Mouse (Mus musculus) thymus, postnatal 0 days (tissue): ENCODE data around the gene Mylk3. TPM values are rescaled to one million over a fixed set of nuclear protein-coding genes. Genes with fewer than 3 reads are reported as not detected.

ENCODE experiments used
- DNase-seq: peaks from one replicate; pipeline ENCODE4 v3.0.0-alpha.2; 2015; ENCODE audit warnings: low spot score
- polyA plus RNA-seq: library from polyadenylated mRNA; unstranded; fragments of >200 nt; fragmentation: Nextera tagmentation; extraction: Ambion mirVana; gene quantifications from 2 replicates; pipeline ENCODE4 v1.2.1, GENCODE M21; 2015

Mylk3 gene
- polyA plus RNA-seq, 1 experiment from 2014 or later: 0.20 TPM

DNA sequence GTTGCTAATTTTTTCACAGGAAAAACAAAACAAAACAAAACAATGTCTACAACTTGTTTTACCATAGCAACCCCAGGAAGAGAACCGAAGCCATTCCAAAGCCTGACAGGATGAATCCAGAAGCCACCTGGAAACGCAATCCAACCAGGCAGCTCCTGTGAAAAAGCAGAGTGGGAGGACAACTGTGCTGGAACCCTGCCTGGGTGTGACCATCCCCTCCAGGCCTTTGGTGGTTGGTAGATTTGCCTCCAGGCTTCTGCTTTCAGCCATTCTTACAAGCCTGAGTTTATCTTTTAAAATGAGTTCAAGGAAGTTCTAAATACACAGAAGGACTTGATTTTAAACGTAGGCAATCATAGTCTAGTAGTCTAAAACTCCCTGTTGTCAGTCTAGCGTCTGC lies 4.2 kb downstream of the Mylk3 start:
- no peak for DNase-seq

DNA sequence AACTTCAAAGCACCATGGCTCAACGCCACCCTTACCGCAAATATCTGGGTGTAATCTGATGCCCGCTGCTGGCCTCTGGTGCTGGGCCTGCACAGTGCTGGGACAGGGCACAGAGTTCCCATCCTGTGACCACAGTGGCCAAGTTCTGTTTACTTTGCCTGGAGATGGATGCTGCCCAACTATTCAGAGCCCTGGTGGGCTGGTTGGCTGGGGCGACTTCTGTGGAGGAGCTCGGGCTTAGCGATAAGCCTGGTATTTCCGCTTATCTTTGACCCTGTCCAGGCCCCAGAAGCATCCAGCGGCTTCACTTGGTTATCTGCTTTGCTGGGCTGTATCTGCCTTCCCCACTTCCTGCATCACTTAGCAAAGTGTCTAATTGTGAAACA lies 5.3 kb downstream of the Mylk3 start:
- DNase-seq: no peak

DNA sequence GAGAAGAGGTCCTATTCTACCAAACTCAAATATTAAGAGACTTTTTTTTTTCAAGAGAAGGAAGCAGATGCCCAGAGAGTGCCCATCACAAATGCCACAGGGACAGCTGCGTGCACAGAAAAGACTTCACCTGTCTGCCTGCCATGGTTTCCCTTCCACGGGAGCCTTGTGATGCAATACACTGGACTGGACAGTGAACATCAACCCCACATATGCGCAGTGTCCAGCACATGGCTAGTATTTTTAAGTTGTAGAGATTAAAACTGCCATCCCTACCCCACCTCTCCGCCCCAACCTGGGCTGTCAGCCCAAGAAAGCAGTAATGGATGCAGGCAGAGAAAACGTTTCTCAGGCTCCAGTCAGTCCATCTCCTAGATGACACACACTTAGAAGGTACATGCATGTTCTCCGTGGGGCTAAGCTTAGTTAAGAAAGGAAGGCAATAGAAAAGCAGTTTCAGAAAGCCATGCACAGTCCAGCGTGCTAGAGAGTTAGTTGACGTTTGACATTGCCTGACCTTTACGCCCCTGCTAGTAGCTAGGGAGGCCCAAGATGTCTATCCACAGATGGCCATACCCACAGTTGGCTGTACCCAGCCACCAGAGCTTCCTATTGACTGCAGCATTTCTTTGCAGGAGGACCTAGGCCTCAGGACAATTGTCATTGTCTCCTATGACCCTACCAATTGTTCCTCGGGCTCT lies 5.9 kb downstream of the Mylk3 start:
- no peak for DNase-seq

DNA sequence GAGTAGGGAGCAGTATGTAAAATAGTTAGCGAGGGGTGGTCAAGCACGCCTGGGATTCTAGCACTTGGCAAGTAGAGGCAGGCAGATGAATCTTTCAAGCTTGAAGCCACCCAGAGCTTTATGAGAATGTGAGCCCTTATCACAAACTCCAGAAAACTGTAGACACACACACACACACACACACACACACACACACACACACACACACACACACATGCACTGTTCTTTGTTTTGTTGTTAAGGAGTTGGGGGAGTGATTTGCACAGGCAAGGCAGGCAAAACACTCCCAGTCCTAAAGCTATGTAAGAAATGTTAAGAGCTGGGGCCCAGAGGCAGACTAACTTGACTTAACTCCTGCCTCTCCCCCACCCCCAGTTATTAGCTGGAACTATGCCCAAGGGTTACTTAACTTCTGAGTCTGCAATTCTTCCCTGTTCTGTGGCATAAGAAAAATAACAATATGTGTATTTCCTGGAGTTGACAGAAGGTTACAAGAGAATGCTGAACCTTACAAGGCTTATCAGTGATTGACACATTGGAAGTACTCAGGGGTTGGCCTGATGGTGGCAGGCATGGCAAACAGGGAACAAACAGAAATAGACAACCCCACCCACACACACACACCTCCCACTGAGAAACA lies 6.9 kb downstream of the Mylk3 start:
- DNase-seq: no peak

DNA sequence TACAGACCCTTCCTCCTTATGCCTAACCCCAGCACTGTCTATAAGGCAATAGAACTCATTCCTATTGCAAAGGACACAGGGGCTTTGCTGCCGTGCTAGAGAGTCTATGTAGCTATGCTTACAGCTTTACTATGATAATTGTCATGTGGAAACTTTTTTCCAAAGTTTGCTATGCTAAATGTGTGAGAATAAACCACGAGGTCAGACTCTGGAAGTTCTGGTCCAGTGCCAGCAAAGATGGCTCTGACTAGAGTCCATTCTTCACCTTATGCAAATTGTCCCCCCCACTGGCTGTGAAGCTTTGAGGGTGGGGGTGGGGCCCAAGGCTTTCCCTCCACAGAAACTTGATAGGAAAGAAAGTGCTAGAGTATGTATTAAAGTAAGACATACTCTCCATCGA lies 9.6 kb downstream of the Mylk3 start:
- no peak for DNase-seq

DNA sequence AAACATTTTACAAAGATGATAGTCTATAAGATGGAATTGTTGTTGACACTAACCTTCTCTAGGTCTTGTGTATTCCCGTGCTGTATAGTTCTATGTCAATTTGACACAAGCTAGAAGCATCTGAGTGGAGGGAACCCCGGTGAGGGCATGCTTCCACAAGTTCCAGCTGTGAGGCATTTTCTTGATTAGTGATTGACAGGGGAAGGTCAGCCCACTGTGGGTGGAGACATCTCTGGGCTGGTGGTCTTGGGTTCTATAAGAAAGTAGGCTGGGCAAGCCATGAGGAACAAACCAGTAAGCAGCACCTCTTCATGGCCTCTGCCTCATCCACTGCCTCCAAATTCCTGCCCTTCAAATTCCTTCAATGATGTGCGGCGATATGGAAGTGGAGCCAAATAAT lies 11.9 kb downstream of the Mylk3 start:
- DNase-seq: no peak

DNA sequence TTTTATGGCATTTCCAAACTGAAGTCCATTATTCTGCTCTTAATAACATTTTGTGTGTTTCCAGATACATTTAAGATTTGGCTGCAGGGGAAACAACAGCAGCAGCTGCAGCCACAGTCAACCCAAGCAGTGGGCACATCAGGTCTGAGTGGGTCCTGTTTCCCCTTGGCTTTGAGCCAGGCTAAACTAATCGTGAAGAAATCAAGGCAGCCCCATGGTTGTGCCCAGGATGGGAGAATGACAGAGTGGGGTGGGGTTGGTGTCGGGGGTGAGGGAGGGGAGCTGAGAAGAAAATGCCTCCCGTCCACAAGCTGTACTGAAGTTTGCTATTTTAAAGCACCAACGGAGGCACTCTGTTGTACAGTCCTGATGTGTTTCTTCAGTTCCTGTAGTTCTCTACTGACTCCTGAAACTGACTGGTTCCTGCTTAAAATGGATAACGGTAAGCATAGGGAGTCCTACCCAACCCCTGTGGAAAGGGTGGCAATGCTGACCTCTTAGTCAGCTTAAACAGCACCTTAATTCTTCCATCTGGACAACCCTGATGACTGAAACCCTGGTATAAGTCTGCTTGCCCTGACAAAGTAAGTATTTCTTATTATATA lies 12.6 kb downstream of the Mylk3 start:
- no peak for DNase-seq

DNA sequence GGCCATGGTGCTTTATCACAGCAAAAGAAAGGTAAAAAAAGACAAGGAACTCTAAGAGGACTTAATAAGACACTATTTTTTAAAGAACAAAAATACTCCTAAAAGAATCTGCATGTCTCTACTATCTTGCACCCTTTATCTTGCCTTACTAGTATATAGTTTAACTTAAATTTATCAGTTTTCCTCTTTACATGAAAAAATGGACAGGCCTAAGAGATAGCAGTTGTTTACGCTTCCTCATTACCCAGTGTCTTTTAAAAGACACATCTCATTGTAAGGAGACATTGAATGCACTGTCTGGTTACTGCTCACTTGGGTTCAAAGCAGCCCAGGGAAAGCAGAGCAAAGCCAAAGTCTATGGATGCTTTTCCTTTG lies 13.7 kb downstream of the Mylk3 start:
- no peak for DNase-seq

DNA sequence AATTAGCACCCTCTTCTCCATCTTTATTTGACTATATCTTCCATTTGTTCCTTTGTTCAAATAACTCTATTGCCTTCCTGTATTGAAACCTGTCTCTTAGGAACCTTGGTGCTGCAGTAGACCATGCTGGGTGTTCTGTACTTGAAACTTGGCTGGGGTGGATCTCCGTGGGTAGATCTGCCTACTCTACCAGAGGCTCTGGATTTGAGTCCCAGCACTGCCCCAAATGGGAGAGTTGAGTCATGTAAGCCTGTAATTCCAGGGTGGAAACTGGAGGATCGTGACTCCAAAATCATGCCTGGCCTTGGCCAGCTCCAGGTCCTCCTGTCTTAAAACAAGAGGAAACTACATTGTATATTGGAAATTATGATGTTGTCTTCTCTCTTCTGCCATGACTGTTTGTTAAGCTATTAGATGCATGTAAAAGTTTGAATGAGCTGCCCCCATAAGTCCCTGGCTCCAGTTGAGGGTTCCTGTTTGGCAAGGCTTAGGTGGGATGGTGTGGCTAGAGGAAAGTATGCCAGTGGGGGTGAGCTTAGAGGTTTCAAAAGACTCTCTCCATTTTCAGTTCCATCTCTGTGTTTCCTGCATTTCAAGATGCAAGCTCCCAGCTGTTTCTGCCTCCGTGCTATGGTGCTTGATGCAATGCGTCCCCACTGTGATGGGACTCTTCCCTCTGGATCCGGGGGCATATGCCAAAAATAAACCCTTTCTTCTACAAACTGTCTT lies 14.2 kb downstream of the Mylk3 start:
- DNase-seq: no peak

DNA sequence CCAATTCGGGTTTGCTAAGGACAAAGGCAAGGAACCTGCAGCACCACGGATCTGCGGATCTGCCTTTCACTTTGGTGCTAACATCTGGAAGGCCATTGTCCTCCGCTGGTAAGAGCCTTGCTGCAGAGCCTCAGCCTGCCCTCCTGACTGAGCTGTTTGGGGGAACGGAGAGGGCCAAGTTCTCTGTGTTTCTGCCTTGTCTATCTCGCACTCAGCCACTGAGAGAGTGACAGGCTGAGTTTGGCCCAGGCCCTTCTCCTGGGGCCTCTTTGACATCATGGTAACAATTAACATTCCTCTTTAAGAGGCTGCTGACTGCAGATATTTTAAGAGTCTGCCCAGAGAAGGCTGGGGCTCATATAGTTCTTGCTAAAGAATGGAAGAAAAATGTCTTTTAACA lies 21.0 kb downstream of the Mylk3 start:
- no peak for DNase-seq

DNA sequence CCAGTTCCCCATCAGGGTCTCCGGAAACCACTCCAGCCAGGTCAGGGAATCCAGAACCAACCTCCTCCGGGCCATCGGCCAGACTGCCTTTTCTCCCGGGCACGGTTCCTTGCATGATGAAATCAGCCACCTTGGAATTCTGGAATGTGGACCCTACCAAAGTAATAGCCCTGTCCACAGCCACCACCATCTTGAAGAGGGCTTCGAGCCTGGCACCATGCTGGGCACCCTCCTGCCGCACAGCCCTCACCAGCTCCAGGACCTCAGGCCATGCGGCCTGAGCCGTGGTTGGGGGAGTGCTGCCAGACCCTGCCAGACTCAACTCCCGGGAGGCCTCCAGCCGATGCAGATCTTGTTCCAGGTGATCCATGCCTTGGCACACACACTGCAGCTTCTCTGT lies 21.5 kb downstream of the Mylk3 start:
- no peak for DNase-seq

DNA sequence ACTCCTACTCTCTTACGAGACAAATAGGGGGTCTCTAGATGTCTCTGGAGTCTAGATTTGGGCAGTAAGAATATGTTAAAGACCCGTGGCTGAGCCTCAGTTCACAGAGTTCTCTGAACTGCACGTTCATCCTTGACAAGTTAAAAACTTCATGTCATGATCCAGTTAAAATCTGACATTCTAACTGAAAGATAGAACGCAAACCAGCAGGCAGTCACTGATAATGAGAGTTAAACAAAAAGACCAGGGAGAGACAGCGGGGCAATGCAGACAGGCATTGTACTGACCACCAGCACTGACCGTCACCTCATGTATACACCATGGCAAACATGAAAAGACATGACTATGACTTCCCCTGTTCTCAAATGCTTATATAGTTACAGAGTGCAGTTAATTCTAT lies 22.7 kb downstream of the Mylk3 start:
- DNase-seq: no peak

DNA sequence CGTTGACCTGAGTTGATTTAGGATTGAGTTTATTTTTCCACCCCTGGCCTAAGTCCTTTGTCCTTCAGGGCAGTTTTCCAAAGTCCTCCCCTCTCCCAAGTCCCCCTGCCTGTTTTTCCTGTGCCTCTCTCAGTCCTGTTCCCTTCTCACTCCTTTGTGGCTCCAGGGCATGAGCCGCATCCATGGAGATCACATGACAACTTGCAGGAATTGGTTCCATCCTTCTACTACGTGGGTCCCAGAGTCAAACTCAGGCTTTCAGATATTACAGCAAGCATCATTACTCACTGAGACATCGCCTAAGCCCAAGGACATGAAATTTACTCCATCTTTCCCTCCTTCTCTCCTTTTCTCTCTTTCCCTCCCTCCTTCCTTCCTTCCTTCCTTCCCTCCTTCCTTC lies 23.9 kb downstream of the Mylk3 start:
- DNase-seq: no peak

DNA sequence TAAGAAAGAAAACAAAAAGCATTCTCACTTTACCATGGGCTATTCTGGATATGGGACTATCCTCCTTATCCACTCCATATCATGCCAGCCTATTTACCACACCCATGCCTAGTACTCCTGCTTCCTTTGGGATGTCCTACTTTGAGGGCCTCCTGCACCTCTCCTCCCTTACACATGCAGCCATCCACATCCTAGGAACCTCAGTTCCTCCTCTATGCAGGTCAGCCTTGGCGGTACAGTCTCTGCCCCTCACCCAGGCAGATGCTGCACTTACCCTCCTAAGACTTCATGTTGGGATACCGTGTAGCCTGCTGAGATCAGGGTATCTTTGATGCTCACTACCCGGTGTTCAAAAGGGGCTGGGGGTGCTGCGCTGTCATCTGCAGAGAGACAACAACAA lies 32.9 kb downstream of the Mylk3 start:
- DNase-seq: no peak

DNA sequence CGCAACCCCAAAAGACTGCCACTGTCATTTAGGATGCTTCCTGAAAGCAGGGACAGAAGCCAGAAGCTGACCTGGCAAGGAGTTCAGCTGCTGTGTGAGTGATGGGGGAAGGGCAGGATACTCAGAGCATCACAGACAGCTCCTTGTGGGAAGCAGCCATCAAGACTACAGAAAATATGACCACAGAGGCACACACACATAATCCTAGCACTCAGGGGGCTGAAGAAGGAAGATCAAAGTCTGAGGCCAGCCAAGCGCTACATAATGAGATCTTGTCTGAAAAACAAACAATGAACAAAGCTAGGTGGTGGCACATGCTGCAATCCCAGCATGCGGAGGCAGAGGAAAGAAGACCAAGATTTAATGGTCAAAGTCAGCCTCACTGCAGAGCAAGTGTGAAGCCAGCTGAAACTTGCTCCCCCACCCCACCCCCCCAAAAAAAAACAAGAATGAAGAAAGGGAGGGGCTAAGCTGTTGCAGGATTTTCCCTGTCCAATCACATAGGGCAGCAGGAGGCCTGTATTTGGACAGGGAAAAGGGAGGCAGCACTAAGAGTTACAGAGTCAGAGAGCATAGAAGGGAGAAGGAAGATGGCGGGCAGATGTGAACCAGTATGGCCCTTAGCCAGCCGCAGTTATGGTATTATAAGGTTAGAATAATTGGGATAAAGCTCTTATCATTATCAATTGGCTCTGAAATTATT lies 46.1 kb downstream of the Mylk3 start:
- no peak for DNase-seq

DNA sequence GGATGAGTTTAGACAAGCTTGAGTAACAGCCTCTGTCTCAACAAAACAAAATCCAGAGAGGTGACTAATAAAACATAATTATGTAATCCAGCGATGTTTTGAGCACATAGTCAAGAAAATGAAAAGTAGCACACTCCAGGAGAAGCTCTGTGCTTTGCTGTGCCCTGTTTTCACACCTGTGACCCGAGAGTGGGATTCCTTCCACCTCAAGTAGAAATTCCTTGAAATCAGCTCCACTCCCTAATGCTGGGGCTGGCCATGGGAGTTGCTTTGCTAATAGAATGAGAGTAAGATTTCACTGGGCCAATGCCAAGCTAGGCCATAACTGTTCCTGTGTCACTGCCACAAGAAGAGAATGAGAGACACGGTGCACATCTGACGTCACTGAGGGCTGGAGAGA lies 48.5 kb downstream of the Mylk3 start:
- DNase-seq: no peak

DNA sequence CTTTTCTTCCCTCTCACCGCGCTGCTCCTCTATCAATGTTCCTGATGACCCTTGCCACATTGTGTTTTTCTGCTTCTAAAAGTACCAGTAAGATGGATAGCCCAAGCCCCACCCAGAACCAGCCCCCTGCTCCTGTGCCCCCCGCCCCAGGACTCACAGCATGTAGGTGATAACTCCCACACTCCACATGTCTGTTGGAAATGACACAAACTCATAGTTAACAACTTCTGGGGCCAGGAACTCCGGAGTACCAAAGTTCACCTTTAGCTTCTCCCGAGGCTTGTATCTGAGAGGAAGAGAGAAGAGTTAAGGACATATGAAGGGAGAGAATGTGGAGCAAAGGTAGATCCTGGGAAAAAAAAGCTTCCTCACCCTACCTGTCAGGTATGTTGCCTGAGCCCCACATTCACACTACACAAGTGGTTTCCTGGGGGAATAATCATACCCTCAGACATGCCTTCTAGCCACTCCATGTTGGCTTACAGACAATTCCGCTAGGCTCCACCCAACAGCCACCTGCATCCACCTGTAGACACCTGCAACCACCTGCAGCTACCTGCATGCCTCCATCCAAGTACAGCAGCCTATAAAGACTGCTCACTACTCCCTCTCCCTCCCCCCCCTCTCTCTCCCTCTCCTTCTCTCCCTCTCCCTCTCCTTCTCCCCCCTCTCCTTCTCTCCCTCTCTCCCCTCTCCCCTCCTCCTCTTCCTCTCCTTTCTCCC lies 49.8 kb downstream of the Mylk3 start:
- DNase-seq: no peak

DNA sequence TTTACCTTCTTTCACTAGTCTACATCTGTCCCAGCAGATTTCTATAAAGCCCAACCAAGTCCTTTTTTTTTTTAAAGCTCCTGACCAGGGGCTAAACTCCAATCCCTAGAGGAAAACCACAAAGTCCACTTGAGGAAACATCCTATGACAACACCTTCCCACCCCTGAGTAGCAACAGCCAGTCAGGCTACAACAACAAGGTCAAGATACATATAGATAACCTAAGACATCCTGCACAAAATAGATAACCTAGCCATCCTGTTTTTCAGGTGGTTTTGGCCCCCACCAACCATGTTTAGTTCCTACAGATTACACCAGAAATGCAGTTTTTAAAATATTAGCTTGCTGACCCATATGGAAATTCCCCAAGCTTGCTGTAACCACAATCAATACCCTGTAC lies 51.0 kb downstream of the Mylk3 start:
- no peak for DNase-seq

DNA sequence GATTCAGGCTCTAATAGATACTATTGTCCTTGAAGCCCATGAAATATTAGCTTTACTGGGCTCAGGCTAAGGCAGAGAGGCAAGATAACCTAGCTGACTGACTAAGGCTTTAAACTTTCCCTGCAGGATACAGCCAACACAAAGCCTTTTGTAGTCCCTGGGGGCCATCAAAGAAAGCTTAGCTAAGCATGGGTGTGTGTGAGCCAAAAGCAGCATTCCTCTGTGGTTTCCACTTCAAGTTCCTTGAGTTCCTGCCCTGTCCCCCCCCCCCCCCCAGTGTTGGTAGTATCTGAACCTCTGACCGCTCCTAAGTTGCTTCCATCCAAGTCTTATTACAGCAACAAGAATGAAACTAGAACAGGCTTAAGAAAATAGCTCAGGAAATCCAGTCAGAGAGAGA lies 56.6 kb downstream of the Mylk3 start:
- DNase-seq: no peak

DNA sequence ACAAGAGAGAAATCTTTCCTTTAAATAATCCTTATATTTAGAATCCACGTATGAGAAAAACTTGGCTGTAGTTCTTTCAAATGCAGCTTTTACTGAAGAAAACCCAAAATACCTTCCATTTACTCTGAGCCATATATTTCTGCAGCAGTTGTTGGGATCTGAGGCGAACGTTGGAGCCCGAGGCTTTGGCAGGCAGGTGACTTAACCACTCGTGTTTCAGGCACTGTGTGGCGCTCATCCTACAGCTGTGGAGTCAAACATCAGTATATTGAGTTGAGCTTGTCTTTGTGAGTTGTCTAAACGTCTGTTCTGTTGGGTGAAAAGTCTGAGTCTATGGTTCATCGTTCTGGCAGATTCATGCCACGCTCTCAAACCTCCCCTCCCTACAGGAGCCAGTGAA lies 59.1 kb downstream of the Mylk3 start:
- DNase-seq: no peak

DNA sequence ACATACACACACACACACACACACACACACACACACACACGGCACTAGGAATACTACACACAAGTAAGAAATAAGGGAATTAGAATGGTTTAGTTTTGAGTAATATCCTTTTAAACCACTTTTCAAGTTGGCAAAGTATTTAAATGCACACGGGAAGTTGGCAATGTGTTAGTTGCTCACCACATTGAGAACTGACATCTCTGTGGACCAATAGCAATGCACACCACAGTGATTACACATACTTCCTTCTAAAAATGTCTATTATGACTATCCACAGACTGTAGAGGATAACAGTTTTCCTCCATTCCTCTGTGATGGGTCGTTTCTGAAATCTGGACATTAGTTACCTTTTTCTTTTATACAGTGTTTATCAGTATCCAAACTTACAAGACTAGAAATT lies 63.1 kb downstream of the Mylk3 start:
- no peak for DNase-seq
